Mouse (Mus musculus) stomach, postnatal 0 days (tissue): ENCODE results near the gene 1810043G02Rik. TPM values are rescaled to one million over a fixed set of nuclear protein-coding genes. Genes with fewer than 3 reads are reported as not detected.
A peak's percentile ranks its signal among the peaks of the same experiment; 100 is the strongest.

Source experiments
- ATAC-seq: fragments of 200-750 bp; cut with Nextera tagmentation; 2 replicates; pipeline ENCODE4 v1.8.0; 2017; ENCODE audit not compliant: low FRiP score, low TSS enrichment
- DNase-seq: peaks from one replicate; pipeline ENCODE4 v3.0.0-alpha.2; 2016; ENCODE audit warnings: low spot score
- H3K27ac ChIP-seq: fragments of 300-500 bp; sonication (generic); replicated peaks from 2 replicates; pipeline ENCODE4 v1.5.1; 2014; ENCODE audit warnings: mild to moderate bottlenecking, control low read depth
- H3K27me3 ChIP-seq: fragments of 300-500 bp; sonication (generic); 2 replicates; pipeline ENCODE4 v1.6.1; 2014; ENCODE audit warnings: low read length; ENCODE audit not compliant: control insufficient read depth, insufficient read depth
- H3K36me3 ChIP-seq: fragments of 300-500 bp; sonication (generic); 2 replicates; pipeline ENCODE4 v1.6.1; 2014; ENCODE audit warnings: low read length, mixed read lengths; ENCODE audit not compliant: control insufficient read depth, insufficient read depth
- H3K4me1 ChIP-seq: fragments of 300-500 bp; sonication (generic); replicated peaks from 2 replicates; pipeline ENCODE4 v1.6.1; 2014; ENCODE audit warnings: antibody characterized with exemption; ENCODE audit not compliant: control insufficient read depth, insufficient read depth
- H3K4me2 ChIP-seq: fragments of 300-500 bp; sonication (generic); replicated peaks from 2 replicates; pipeline ENCODE4 v1.6.1; 2014; ENCODE audit warnings: low read depth, mild to moderate bottlenecking, control low read depth, moderate library complexity
- H3K4me3 ChIP-seq: fragments of 300-500 bp; sonication (generic); 2 replicates; pipeline ENCODE4 v1.5.1; 2014; ENCODE audit warnings: low read depth, low read length, control low read depth
- H3K9ac ChIP-seq: fragments of 300-500 bp; sonication (generic); 2 replicates; pipeline ENCODE4 v1.6.1; 2014; ENCODE audit warnings: mild to moderate bottlenecking, low read length, control low read depth, mixed read lengths
- H3K9me3 ChIP-seq: fragments of 300-500 bp; sonication (generic); 2 replicates; pipeline ENCODE4 v1.6.1; 2016; ENCODE audit warnings: low read length; ENCODE audit not compliant: control insufficient read depth
- CTCF ChIP-seq: IDR thresholded peaks from 2 replicates; pipeline ENCODE4 v1.5.1; 2016; ENCODE audit warnings: antibody characterized with exemption, low read depth, mild to moderate bottlenecking, moderate library complexity
- EP300 ChIP-seq: optimal IDR thresholded peaks from 2 replicates; pipeline ENCODE3; 2016; ENCODE audit warnings: antibody characterized with exemption
- WGBS: fragments of 180-500 bp; shearing (Covaris S2); extraction: QIAGEN DNeasy Blood & Tissue Kit; methylation state at CpG from one replicate; pipeline ENCODE4 v1.1.7; 2014; 5-methylcytosine and 5-hydroxymethylcytosine counted together
- polyA plus RNA-seq: library from polyadenylated mRNA; unstranded; fragments of >200 nt; fragmentation: Nextera tagmentation; extraction: Ambion mirVana; gene quantifications from 2 replicates; pipeline ENCODE4 v1.2.1, GENCODE M21; 2015

1810043G02Rik gene
- polyA plus RNA-seq, 1 experiment from 2014 or later = 16.1 TPM

- DNase-seq (no peak), ATAC-seq (no peak)
- Histone ChIP-seq H3K9me3 (no peaks in the 10 kb centered on the region), H3K36me3 (no peaks in the 10 kb centered on the region), H3K27me3 (no peaks in the 10 kb centered on the region), H3K4me3 (no peak overlapping the region; the same call in 1 of the 2 replicates), H3K4me2 (peak overlapping the region; percentile 45), H3K4me1 (no peaks in the 10 kb centered on the region; the same call in 1 of the 2 replicates), H3K9ac (no peak overlapping the region), H3K27ac (no peak overlapping the region)
- 17% methylated on average over 8 of the region's 8 CpGs for WGBS
- TF ChIP-seq CTCF (no peak), EP300 (no peak)
Observed at GRCm38 (mm10) chr10:77969973-77970325, 8.4 kb upstream of the 1810043G02Rik start.

- DNase-seq = no peak
- 80% methylated on average over 6 of the region's 6 CpGs for WGBS
- TF ChIP-seq CTCF (no peak), EP300 (no peak)
- no peak within 1 kb of the TSS for H3K9ac ChIP-seq
- peak within 1 kb of the TSS; percentile 45 for H3K4me2 ChIP-seq
- no peak for ATAC-seq
- H3K9me3 ChIP-seq = no peaks in the 10 kb centered on the region
- no peaks in the 10 kb centered on the region for H3K36me3 ChIP-seq
- H3K27ac ChIP-seq = no peak within 1 kb of the TSS
- H3K4me3 ChIP-seq = peak within 1 kb of the TSS; percentile 8; the same call in 1 of the 2 replicates
- H3K27me3 ChIP-seq = no peaks in the 10 kb centered on the region
- no peaks in the 10 kb centered on the region; the same call in 1 of the 2 replicates for H3K4me1 ChIP-seq
Observed at GRCm38 (mm10) chr10:77970481-77970880, 7.8 kb upstream of the 1810043G02Rik start, which contains the start of gene Trpm2. TSS of gene Trpm2 (minus strand) at chr10:77970563.

- TF ChIP-seq CTCF = no peak
- no peak for TF ChIP-seq EP300
- H3K9me3 ChIP-seq = no peaks in the 10 kb centered on the region
- WGBS = 68% methylated on average over 10 of the region's 10 CpGs
- no peak for ATAC-seq
- no peak for DNase-seq
- no peak overlapping the region for H3K4me3 ChIP-seq
- H3K27ac ChIP-seq = no peak overlapping the region
- H3K9ac ChIP-seq = no peak overlapping the region
- H3K4me1 ChIP-seq = no peaks in the 10 kb centered on the region; the same call in 1 of the 2 replicates
- H3K27me3 ChIP-seq = no peaks in the 10 kb centered on the region
- no peak overlapping the region for H3K4me2 ChIP-seq
- no peaks in the 10 kb centered on the region for H3K36me3 ChIP-seq
Observed at GRCm38 (mm10) chr10:77971191-77971590, 7.1 kb upstream of the 1810043G02Rik start.

GRCm38 (mm10) chr10:77971709-77972553 lies 6.4 kb upstream of the 1810043G02Rik start:
- Histone ChIP-seq H3K9me3 (no peaks in the 10 kb centered on the region), H3K9ac (no peak overlapping the region), H3K4me2 (no peak overlapping the region), H3K27ac (no peak overlapping the region), H3K27me3 (no peaks in the 10 kb centered on the region), H3K36me3 (no peaks in the 10 kb centered on the region), H3K4me1 (no peaks in the 10 kb centered on the region; the same call in 1 of the 2 replicates), H3K4me3 (no peak overlapping the region)
- TF ChIP-seq EP300 (no peak), CTCF (peak; percentile 55)
- WGBS = 61% methylated on average over 17 of the region's 17 CpGs
- DNase-seq (no peak), ATAC-seq (no peak)

- Histone ChIP-seq H3K4me2 (no peak overlapping the region), H3K27ac (peak overlapping the region; percentile 75), H3K9me3 (no peaks in the 10 kb centered on the region), H3K36me3 (no peaks in the 10 kb centered on the region), H3K9ac (no peak overlapping the region), H3K4me1 (peaks cover 3% of the 10 kb centered on the region), H3K4me3 (no peak overlapping the region), H3K27me3 (no peaks in the 10 kb centered on the region)
- no peak for ATAC-seq
- TF ChIP-seq CTCF = no peak
- TF ChIP-seq EP300 = no peak
- WGBS = 53% methylated on average over 5 of the region's 5 CpGs
- DNase-seq = no peak
Observed at GRCm38 (mm10) chr10:77974323-77974722, 4.0 kb upstream of the 1810043G02Rik start.

GRCm38 (mm10) chr10:77974811-77975210 lies 3.5 kb upstream of the 1810043G02Rik start:
- 52% methylated on average over 5 of the region's 5 CpGs for WGBS
- Histone ChIP-seq H3K4me1 (peaks cover 3% of the 10 kb centered on the region), H3K9ac (no peak overlapping the region; the same call in 1 of the 2 replicates), H3K27ac (peak overlapping the region; percentile 75), H3K36me3 (no peaks in the 10 kb centered on the region), H3K4me3 (no peak overlapping the region), H3K9me3 (no peaks in the 10 kb centered on the region), H3K27me3 (no peaks in the 10 kb centered on the region), H3K4me2 (no peak overlapping the region)
- TF ChIP-seq CTCF (no peak), EP300 (no peak)
- ATAC-seq (no peak), DNase-seq (no peak)
